Mouse (Mus musculus) cerebellum, adult 2 months (tissue): ENCODE data around the gene Nxn. TPM values are rescaled to one million over a fixed set of nuclear protein-coding genes. Genes with fewer than 3 reads are reported as not detected.

Experiments used
- DNase-seq, 2 experiments: peaks; one replicate each; pipeline ENCODE4 v3.0.0; 2021
- H3K27ac ChIP-seq: fragments of 200-500 bp; 2 replicates; pipeline ENCODE4 v1.5.1; 2012; ENCODE audit warnings: low read length, control low read depth, inconsistent platforms; ENCODE audit not compliant: insufficient read depth
- H3K27me3 ChIP-seq: fragments of 200-500 bp; 2 replicates; pipeline ENCODE4 v1.6.1; 2012; ENCODE audit warnings: inconsistent platforms, mild to moderate bottlenecking, low read length, moderate library complexity; ENCODE audit not compliant: control insufficient read depth, insufficient read depth
- H3K4me1 ChIP-seq: fragments of 200-500 bp; 2 replicates; pipeline ENCODE4 v1.6.1; 2011; ENCODE audit warnings: low read length; ENCODE audit not compliant: control insufficient read depth, insufficient read depth
- H3K4me3 ChIP-seq: fragments of 200-500 bp; replicated peaks from 2 replicates; pipeline ENCODE3; 2011; ENCODE audit warnings: mild to moderate bottlenecking, low read depth, low read length, control low read depth; ENCODE audit not compliant: insufficient read depth
- CTCF ChIP-seq: fragments of 200-500 bp; IDR thresholded peaks from 2 replicates; pipeline ENCODE4 v1.5.1; 2011; ENCODE audit warnings: low read depth, mild to moderate bottlenecking, control low read depth, low read length, moderate library complexity, borderline replicate concordance; ENCODE audit not compliant: insufficient read depth
- POLR2A ChIP-seq: fragments of 200-500 bp; IDR thresholded peaks from 2 replicates; pipeline ENCODE4 v1.6.1; 2011; ENCODE audit warnings: low read length, control low read depth, borderline replicate concordance; ENCODE audit not compliant: insufficient read depth
- WGBS: fragments of 180-500 bp; shearing (Covaris S2); methylation state at CpG from one replicate; pipeline ENCODE4 v1.1.7; 2018; 5-methylcytosine and 5-hydroxymethylcytosine counted together
- polyA plus RNA-seq: library from polyadenylated mRNA; depleted of rRNA; stranded (reverse); fragments of >200 nt; gene quantifications from 2 replicates; pipeline ENCODE4 v1.2.3, GENCODE M21; 2012

The Nxn gene
- polyA plus RNA-seq, 1 experiment, result 24.3 TPM

- Histone ChIP-seq H3K27me3 (no peaks in the 10 kb centered on the region), H3K27ac (no peak overlapping the region), H3K4me3 (no peak overlapping the region), H3K4me1 (peaks cover 38% of the 10 kb centered on the region)
- no peak for TF ChIP-seq CTCF
- TF ChIP-seq POLR2A, result no peak
- WGBS, result 80% methylated on average over 6 of the region's 6 CpGs
- DNase-seq, result no peak
Observed at GRCm38 (mm10) chr11:76314140-76314539, 84.8 kb downstream of the Nxn start.

- Histone ChIP-seq H3K4me1 (peaks cover 38% of the 10 kb centered on the region), H3K4me3 (no peak overlapping the region), H3K27ac (no peak overlapping the region), H3K27me3 (no peaks in the 10 kb centered on the region)
- WGBS, result 73% methylated on average over 4 of the region's 4 CpGs
- no peak for TF ChIP-seq CTCF
- no peak for TF ChIP-seq POLR2A
- no peak for DNase-seq
Observed at GRCm38 (mm10) chr11:76312805-76313204, 86.1 kb downstream of the Nxn start.

- Histone ChIP-seq H3K4me3 (no peak overlapping the region), H3K4me1 (peaks cover 31% of the 10 kb centered on the region), H3K27me3 (no peaks in the 10 kb centered on the region), H3K27ac (no peak overlapping the region)
- WGBS, result 72% methylated on average over 12 of the region's 12 CpGs
- no peak for DNase-seq
- TF ChIP-seq CTCF, result no peak
- no peak for TF ChIP-seq POLR2A
Observed at GRCm38 (mm10) chr11:76311224-76312000, 87.5 kb downstream of the Nxn start.

- TF ChIP-seq CTCF (no peak), POLR2A (no peak)
- peak in 1 of 2 experiments; percentile 61 for DNase-seq
- peaks cover 30% of the 10 kb centered on the region for H3K4me1 ChIP-seq
- H3K4me3 ChIP-seq, result no peak overlapping the region
- no peaks in the 10 kb centered on the region for H3K27me3 ChIP-seq
- H3K27ac ChIP-seq, result no peak overlapping the region
- 17% methylated on average over 5 of the region's 5 CpGs for WGBS
Observed at GRCm38 (mm10) chr11:76309868-76310267, 89.1 kb downstream of the Nxn start.

GRCm38 (mm10) chr11:76309072-76309471 lies 89.9 kb downstream of the Nxn start:
- no peak for DNase-seq
- TF ChIP-seq CTCF (no peak), POLR2A (no peak)
- Histone ChIP-seq H3K4me3 (no peak overlapping the region), H3K4me1 (peaks cover 24% of the 10 kb centered on the region), H3K27ac (no peak overlapping the region), H3K27me3 (no peaks in the 10 kb centered on the region)
- 72% methylated on average over 6 of the region's 6 CpGs for WGBS

GRCm38 (mm10) chr11:76306769-76307168 lies 92.2 kb downstream of the Nxn start:
- Histone ChIP-seq H3K27ac (no peak overlapping the region), H3K4me1 (peaks cover 28% of the 10 kb centered on the region), H3K27me3 (no peaks in the 10 kb centered on the region), H3K4me3 (no peak overlapping the region)
- TF ChIP-seq POLR2A (no peak), CTCF (no peak)
- no peak for DNase-seq
- WGBS, result 86% methylated on average over 4 of the region's 4 CpGs

- Histone ChIP-seq H3K4me3 (no peak overlapping the region), H3K4me1 (peaks cover 23% of the 10 kb centered on the region), H3K27ac (no peak overlapping the region), H3K27me3 (no peaks in the 10 kb centered on the region)
- no peak for TF ChIP-seq CTCF
- no peak for TF ChIP-seq POLR2A
- no peak for DNase-seq
- 95% methylated on average over 4 of the region's 4 CpGs for WGBS
Observed at GRCm38 (mm10) chr11:76305571-76305970, 93.4 kb downstream of the Nxn start.

GRCm38 (mm10) chr11:76303368-76303767 lies 95.6 kb downstream of the Nxn start:
- DNase-seq, result no peak
- Histone ChIP-seq H3K4me3 (no peak overlapping the region), H3K4me1 (peaks cover 7% of the 10 kb centered on the region), H3K27me3 (no peaks in the 10 kb centered on the region), H3K27ac (no peak overlapping the region)
- TF ChIP-seq POLR2A (no peak), CTCF (no peak)
- 68% methylated on average over 11 of the region's 11 CpGs for WGBS
